Mouse (Mus musculus): ENCODE data around the gene Anapc15-ps.

- TF ChIP-seq POLR2A (IDR thresholded peaks at IDR 0.05; ENCODE audit: low read depth, low read length), result no peak
- TF ChIP-seq CTCF (conservative IDR thresholded peaks at IDR 0.05; ENCODE audit: insufficient read depth, insufficient read length, low read depth, low read length), result no peak
Measured at GRCm38 (mm10) chr10:95646576-95646975, 26.7 kb downstream of the Anapc15-ps start.

All from kidney, adult 2 months (tissue).